Mouse (Mus musculus): ENCODE results near the gene Pam. TPM values are rescaled to one million over a fixed set of nuclear protein-coding genes. Genes with fewer than 3 reads are reported as not detected.
"Not testable (repeated sequence)": the region's sequence is repeated elsewhere in the genome, so short reads cannot be mapped to it uniquely, and the experiment has no call there.

The Pam gene
- polyA plus RNA-seq, 2 experiments from 2014 or later: 3.3 to 5.9 TPM

- ATAC-seq: no peak
These were observed 273.2 kb downstream of the Pam start for GRCm38 (mm10) chr1:97822203-97822602.

GRCm38 (mm10) chr1:97821282-97821681, 274.2 kb downstream of the Pam start:
- no peak for ATAC-seq

GRCm38 (mm10) chr1:97809255-97809912, 286.1 kb downstream of the Pam start:
- ATAC-seq: peak; percentile 70

DNA sequence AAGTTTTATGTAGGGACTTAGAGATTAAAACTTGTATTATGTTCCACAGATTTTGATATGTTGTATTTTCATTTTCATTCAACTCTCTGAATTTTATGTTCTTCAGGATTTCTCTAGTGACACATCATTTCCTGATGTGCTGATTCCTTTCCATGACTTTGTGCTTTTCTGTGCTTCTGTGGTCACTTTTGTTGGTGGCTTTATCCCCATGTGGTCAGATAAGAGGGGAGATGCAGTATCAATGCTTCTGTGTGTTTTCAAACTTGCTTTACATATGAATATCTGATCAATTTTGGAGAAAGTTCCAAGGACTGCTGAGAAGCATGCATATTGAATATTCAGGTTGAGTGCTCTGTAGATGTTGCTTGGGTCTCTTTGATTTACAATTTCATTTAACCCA, 290.9 kb downstream of the Pam start:
- ATAC-seq: no peak

GRCm38 (mm10) chr1:97802207-97802902, 293.1 kb downstream of the Pam start:
- ATAC-seq: peak; percentile 45

DNA sequence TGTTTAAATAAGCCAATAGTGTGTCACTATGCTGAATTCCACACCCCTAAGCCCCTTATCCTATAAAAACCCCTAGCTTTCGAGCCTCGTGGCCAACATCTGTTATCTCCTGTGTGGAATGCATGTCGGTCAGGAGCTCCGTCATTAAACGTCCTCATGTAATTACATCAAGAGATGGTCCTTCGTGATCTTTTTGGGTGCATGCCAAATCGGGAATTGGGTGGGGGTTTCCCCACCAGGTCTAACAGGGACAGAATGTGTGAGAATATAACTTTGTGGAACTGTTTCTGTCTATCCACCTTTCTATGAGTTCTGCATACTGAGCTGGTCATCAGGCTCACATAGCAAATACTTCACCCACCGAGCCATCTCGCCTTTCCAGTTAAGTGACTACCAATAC, 299.5 kb downstream of the Pam start:
- no peak for ATAC-seq

DNA sequence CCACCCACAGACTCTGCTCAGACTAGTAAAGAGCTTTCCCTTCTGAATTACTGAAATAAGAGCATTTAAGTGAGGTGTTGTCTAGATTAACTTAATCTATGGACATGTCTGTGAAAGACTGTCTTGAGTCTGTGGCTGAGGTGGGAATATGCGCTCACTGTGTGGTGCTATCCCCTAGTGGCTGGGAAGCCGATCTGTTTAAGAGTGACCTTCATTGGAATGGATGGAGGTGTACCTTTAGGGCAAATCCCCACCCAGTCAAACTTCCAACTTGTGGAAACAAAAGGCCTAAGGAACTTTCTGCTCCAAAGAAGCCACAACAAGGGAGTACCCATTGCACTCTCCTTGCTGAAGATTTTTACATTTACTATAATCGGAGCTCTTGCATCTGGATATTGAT, 301.3 kb downstream of the Pam start:
- ATAC-seq: no peak

GRCm38 (mm10) chr1:97788490-97788889, 307.0 kb downstream of the Pam start:
- ATAC-seq: no peak

DNA sequence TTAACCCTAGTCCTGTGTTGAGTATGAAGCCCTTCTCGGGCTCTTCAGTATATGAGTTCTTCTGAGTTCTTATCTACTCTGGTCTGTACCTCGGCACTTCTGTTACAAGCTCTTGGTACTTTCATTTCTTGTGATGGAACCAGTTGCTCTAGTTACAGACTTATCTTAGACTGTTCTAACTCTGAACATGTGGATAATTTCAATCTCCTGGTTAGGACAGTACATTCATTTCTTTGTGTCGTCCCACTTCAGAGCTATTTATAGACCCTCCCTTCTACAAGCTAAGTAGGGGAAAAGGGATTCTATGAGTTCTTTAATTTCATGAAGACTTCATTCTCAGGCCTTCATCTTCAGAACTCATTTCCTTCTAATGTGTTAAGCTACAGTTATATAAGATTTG, 307.8 kb downstream of the Pam start:
- ATAC-seq: no peak

DNA sequence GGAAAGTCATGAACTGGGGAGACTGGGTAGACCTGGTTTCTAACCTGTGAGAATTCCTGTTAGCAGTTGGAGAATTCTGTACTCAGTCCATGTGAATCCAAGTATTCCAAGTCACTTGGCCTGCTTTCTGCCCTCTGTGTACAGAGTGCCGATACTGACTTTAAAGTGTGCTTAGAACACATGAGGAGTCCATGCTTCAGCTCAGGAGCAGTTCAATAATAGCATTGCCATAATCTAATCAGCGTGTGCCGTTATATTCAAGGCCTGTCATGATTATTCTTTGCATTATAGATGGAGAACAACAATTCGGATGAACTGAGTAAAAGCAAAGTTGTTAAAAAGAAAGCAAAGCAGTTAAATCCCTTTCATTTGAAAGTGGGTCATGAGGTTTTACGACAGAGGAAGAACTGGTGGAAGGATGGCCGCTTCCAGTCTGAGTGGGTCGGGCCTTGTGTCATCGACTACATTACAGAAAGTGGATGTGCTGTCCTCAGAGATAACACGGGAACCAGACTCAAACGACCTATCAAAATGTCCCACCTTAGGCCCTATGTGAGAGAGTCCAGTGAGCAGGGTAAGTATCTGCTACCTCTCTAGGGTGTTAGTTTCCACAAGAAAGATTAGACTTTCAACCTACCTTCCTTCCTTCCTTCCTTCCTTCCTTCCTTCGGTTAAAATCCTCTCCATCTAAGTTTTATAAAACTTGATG, 309.6 kb downstream of the Pam start:
- no peak for ATAC-seq

DNA sequence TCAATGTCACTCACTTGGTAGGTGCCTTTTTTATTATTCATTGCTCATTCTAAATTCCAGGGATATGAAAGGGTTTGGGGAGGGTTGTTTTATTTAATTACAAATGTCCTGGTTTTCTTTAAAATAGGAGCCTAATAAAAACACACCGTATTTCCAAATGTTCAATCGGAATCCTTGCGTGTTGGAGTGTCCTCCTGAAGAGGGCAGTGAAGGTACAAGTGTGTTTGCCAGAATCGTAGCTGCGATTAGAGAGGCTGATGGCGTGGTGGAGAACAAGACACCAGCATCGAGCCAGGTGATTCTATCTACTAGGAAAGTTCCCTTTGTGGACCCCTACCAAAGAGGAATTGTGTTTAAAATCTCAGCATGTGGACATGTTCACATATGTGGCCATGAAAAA, 310.5 kb downstream of the Pam start:
- no peak for ATAC-seq

- ATAC-seq: no peak
These were observed 313.8 kb downstream of the Pam start for GRCm38 (mm10) chr1:97781674-97782073.

- no peak for ATAC-seq
These were observed 321.5 kb downstream of the Pam start for GRCm38 (mm10) chr1:97773973-97774372.

- ATAC-seq: no peak
These were observed 322.1 kb downstream of the Pam start for GRCm38 (mm10) chr1:97773362-97773761.

GRCm38 (mm10) chr1:97771727-97772126, 323.7 kb downstream of the Pam start:
- ATAC-seq: no peak

DNA sequence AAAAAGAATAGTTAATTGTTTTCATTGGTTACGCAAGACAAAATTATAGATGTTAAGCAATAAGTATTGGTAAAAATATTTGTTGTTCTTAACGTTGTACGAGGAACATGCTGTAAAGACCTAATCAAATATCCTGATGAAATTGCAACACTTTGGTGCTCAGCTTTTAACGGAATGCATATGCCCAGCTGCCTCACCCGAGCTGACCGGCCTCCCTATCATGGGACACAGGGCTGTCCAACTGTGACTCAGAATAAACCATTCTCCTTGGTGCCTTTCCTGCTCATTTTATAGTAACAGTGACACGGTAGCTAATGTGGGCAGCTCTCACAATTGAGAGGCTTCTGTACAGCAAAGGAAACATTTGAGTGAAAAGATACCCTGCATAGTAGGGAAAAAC, 324.3 kb downstream of the Pam start:
- ATAC-seq: no peak

GRCm38 (mm10) chr1:97769904-97770753, 325.3 kb downstream of the Pam start, which contains the start of the genes Gin1 and Ppip5k2:
Gene Gin1 (plus strand): TSS chr1:97770172.
Gene Ppip5k2 (minus strand): TSS chr1:97770411.
- ATAC-seq: peak; percentile 89

GRCm38 (mm10) chr1:97769294-97769903, 326.0 kb downstream of the Pam start:
- ATAC-seq: peak; percentile 5

- ATAC-seq: peak; percentile 30
These were observed 326.5 kb downstream of the Pam start for GRCm38 (mm10) chr1:97768906-97769293.

DNA sequence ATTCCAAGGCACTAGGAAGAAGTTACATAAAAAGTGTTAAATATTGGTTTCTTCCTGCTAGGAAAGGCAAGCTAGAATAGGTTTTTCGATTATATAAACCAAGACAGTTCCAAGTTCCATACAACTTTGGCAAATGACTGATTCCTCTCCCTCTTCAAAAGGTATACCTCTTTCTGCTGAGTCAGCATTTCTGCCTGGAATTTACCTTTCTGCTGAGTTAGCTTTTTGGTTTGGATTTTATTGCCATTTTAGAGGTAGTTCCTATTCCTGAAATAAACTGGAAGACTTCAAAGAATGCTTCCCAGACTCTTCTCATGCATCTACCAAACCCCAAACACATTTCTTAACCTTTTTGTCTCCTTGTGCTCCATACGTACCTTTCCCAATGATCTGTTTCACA, 327.4 kb downstream of the Pam start:
- no peak for ATAC-seq

GRCm38 (mm10) chr1:97765712-97766111, 329.7 kb downstream of the Pam start:
- not testable (repeated sequence) for ATAC-seq

DNA sequence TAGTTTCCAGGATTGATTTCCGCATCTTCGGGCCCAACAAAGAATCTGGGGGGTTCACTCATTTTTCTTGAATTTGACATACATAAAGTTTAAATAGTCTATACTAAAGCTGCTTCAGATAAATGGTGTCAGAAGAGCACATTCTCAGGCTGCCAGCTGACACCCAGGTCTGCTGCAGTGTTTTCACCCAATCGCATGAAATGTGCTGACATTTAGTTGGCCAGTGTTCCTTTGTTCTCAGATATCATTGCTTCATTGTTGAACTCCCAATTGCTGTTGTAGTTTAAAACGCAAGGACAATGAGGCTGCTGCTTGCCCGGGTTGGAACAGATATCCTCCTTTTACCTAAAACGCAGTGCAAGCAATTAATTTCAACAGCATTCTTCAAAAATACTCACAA, 334.0 kb downstream of the Pam start:
- ATAC-seq: no peak
